Mouse (Mus musculus) olfactory bulb, adult 2 months (tissue): ENCODE measurements at regions not wholly inside any gene's neighbourhood (a gene's known extent, or its start where the extent isn't known, plus 50 kb on each side); places are given as distances from the start of the nearest gene placed in this dataset.

ENCODE experiments used
- H3K27ac ChIP-seq: fragments of 200-500 bp; 2 replicates; pipeline ENCODE4 v1.5.1; 2012; ENCODE audit warnings: low read depth, low read length; ENCODE audit not compliant: insufficient read depth
- H3K4me1 ChIP-seq: fragments of 200-500 bp; 2 replicates; pipeline ENCODE4 v1.6.1; 2012; ENCODE audit warnings: low read length; ENCODE audit not compliant: control insufficient read depth, insufficient read depth
- H3K4me3 ChIP-seq: fragments of 200-500 bp; 2 replicates; pipeline ENCODE4 v1.5.1; 2012; ENCODE audit warnings: mild to moderate bottlenecking, low read depth, low read length, moderate library complexity; ENCODE audit not compliant: insufficient read depth
- CTCF ChIP-seq: fragments of 200-500 bp; IDR thresholded peaks from 2 replicates; pipeline ENCODE4 v1.5.1; 2012; ENCODE audit warnings: low read depth, mild to moderate bottlenecking, low read length, moderate library complexity; ENCODE audit not compliant: insufficient read depth
- POLR2A ChIP-seq: fragments of 200-500 bp; IDR thresholded peaks from 2 replicates; pipeline ENCODE4 v1.6.1; 2012; ENCODE audit warnings: mild to moderate bottlenecking, low read depth, low read length, moderate library complexity; ENCODE audit not compliant: insufficient read depth
- WGBS: fragments of 180-500 bp; shearing (Covaris S2); methylation state at CpG from one replicate; pipeline ENCODE4 v1.1.7; 2018; 5-methylcytosine and 5-hydroxymethylcytosine counted together

DNA sequence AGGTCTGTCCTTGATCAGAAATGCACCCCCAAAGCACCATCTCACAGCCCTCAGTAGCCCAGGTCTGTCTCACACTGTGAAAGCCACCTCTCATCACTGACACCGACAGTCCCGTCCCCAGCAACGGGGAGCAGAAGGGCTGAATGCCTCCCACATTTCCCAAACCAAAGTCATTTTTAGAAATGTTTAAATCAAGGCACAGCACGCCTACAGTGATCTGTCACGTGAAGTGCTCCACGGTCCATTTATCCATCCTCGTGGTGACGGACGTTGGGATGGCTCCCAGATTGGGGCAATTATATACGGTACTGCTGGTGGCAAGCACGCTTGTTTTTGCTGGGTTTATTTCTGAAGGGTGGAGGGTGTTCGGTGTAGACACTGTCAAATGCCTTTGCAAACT is 168.7 kb downstream of the Tshz3 start:
- Histone ChIP-seq H3K4me3 (no peak overlapping the region), H3K27ac (no peak overlapping the region), H3K4me1 (peaks cover 4% of the 10 kb centered on the region; the same call in 1 of the 2 replicates)
- WGBS: 84% methylated on average over 12 of the region's 12 CpGs
- TF ChIP-seq CTCF: no peak
- no peak for TF ChIP-seq POLR2A

DNA sequence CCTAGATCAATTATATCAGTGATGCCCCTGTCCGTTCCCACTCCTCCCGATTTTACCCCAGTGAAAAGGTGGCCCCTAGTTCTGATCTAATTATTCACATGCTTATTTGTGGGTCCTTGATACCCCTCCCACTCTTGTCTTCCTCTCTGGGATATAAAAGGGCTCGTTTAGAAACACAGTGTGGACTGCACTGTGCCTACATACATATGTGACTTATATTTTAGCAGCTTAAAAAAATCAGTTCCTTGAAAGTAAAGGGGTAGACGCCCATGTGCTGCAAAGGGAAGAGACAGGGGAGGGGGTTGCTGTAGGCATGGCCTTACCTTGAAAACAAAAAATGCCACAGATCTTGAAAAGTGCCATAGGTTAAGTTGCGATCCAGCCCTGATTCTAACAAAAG is 176.1 kb downstream of the Tshz3 start:
- Histone ChIP-seq H3K27ac (no peak overlapping the region), H3K4me3 (no peak overlapping the region), H3K4me1 (no peaks in the 10 kb centered on the region)
- TF ChIP-seq POLR2A (no peak), CTCF (no peak)
- 65% methylated on average over 5 of the region's 5 CpGs for WGBS

DNA sequence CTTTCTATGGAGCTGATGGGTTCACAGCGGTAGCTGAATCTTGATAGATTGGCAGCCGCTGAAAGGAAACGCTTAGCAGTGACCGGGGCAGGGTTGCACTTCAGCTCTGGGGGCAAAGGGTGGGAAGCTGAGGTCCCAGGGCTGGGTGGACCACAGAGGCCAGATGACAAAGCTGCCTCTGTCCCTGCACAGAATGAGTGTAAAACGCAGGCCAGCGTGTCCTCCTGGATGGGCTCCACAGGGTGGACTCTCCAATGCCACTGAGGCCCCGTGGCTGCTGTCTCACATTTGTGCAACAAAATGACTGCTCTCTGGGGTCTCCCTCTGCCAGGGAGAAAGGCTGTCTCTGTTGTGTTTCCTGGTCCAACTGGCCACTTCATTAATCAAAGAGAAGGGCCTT is 179.8 kb downstream of the Tshz3 start:
- no peak overlapping the region for H3K4me3 ChIP-seq
- TF ChIP-seq CTCF (no peak), POLR2A (no peak)
- H3K27ac ChIP-seq: no peak overlapping the region
- H3K4me1 ChIP-seq: no peaks in the 10 kb centered on the region
- 55% methylated on average over 7 of the region's 7 CpGs for WGBS

DNA sequence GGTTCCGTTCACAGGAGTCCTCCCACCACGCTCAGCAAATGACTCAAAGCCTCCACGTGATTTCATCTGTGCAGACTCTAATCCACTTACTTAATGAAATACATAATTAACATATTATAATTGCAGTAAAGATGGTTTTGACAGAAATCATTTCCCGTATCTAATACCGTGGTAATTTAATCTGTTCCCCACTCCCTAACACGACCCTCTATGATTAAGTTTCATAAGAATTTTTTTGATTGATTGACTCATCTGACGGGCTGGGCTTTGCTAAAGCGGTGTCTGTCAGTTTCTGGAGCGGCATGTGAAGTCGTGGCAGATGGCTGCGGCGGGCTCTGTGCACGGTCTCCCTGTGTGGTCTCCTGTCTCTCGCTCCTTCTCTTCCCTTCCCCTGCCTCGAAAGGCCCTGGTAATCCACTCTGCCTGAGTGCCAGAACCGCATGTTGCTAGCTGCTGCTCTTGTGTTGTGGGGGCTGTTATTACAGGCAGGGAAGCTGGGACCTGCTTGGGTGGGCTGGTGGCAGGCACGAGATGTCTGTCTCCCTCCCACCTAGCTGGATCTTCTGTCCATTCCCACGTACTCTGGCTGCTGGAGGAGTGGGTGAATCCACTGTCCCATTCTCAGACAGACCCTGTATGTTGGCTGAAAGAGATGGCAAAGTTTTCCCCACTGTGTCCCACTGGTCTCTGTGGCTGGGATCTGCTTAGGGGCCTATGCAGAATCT is 195.0 kb downstream of the Tshz3 start:
- 67% methylated on average over 18 of the region's 18 CpGs for WGBS

DNA sequence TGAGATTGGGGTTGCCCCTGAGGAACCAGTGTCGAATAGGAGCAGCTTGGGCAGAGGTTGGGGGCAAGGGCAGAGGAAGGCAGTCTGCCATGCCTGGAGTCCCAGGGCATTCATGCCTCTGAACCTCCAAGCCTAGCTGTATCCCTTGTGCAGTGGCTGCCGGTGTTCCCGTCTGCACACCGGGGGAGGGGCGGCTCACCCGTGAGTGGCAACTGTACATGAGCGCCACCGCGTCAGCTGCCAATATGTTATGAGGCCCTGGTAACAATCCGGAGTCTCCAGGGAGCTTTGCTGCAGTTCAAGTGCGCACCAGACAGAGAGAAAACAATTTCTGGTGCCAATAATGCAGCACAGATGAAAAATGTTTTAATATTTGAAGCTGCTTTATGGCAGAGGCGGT is 198.4 kb downstream of the Tshz3 start:
- H3K27ac ChIP-seq: no peak overlapping the region
- WGBS: 62% methylated on average over 12 of the region's 12 CpGs
- H3K4me3 ChIP-seq: no peak overlapping the region
- peaks cover 2% of the 10 kb centered on the region; the same call in 1 of the 2 replicates for H3K4me1 ChIP-seq
- no peak for TF ChIP-seq CTCF
- TF ChIP-seq POLR2A: no peak

More for the DNA sequence above, 195.0 kb downstream of the Tshz3 start:
- no peaks in the 10 kb centered on the region for H3K4me1 ChIP-seq
- no peak for TF ChIP-seq POLR2A
- no peak for TF ChIP-seq CTCF
- H3K27ac ChIP-seq: no peak overlapping the region
- H3K4me3 ChIP-seq: no peak overlapping the region

DNA sequence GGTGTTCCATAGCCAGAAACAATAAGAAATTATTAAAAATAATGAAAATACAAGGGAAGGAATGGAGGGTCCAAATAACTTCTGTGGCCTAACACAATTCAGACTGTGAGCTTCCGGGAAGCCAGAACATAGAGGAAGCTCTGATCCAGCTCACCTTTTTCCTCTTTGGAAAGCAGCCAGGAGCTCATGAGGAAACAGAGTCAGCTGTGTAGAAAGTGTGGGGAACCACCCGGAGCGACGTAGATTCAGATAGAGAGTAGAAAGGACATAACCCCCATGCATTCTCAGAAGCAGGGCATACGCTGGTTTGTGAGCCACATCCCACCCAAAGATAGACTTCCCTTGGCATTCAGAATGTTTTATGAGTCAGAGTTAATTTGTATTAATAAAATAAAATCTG is 203.6 kb downstream of the Tshz3 start:
- no peak overlapping the region for H3K27ac ChIP-seq
- WGBS: 78% methylated on average over 5 of the region's 5 CpGs
- peaks cover 2% of the 10 kb centered on the region; the same call in 1 of the 2 replicates for H3K4me1 ChIP-seq
- H3K4me3 ChIP-seq: no peak overlapping the region
- TF ChIP-seq POLR2A: no peak

DNA sequence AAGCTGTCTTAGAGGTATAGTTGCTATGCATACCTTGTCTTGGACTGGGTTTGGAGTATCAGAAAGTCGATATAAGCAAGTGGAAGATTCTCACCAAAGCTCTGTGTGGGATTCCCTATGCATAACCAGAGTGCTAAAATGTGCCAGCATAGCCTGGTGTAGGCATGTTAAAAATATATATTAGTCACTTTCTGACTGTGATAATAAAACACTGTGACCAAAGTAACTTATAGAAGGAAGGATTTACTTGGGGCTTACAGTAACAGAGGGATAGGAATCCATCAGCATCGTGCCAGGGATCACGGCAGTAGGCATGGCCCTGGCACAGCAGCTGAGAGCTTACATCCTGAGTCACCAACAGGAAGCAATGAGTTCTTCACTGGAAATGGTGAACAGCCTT is 215.4 kb downstream of the Tshz3 start:
- WGBS: 83% methylated on average over 3 of the region's 3 CpGs
- TF ChIP-seq CTCF (no peak), POLR2A (no peak)
- H3K4me1 ChIP-seq: peaks cover 16% of the 10 kb centered on the region; the same call in 1 of the 2 replicates
- H3K27ac ChIP-seq: no peak overlapping the region
- H3K4me3 ChIP-seq: no peak overlapping the region

DNA sequence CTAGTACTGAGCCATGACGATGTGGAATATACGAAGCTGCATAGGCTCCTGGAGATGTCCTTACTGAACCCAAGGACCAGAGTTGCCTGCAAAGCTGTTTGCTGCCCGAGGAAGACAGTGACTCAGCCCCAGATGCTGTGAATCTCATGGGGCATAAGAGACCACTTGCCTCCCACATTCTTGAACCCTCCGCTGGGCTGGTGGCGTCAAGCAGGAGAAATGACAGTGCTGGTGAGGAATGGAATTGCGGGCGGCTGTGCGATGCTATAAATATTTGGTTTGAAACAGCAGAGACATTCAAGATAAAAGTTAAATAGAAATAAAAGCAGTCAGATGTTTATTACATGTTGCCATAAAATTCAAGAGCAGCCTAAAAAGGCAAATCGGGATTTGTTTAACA is 216.3 kb downstream of the Tshz3 start:
- no peak overlapping the region for H3K4me3 ChIP-seq
- 49% methylated on average over 9 of the region's 9 CpGs for WGBS
- peaks cover 16% of the 10 kb centered on the region; the same call in 1 of the 2 replicates for H3K4me1 ChIP-seq
- H3K27ac ChIP-seq: peak overlapping the region; percentile 45; the same call in 1 of the 2 replicates
- no peak for TF ChIP-seq POLR2A
- no peak for TF ChIP-seq CTCF

DNA sequence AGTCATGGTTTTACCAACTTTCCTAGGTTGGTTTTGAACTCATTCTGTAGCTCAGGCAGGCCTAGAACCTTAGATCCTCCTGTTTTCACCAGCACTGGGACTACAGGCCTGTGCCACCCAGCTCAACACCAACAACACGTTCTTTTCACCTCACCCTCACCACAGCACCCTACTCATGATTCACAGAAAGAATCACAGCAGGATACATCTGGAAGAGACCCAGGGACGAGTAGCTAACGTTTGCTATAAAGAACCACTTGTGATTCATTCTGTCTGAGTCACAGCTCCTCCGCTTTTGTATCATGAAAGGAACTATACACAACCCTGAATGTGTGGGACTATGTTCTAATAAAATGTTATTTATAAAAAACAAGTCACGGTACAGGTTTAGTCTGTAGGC is 217.3 kb downstream of the Tshz3 start:
- no peak overlapping the region for H3K4me3 ChIP-seq
- 21% methylated on average over 5 of the region's 5 CpGs for WGBS
- H3K27ac ChIP-seq: peak overlapping the region; percentile 67
- peaks cover 16% of the 10 kb centered on the region; the same call in 1 of the 2 replicates for H3K4me1 ChIP-seq
- TF ChIP-seq CTCF (no peak), POLR2A (no peak)

DNA sequence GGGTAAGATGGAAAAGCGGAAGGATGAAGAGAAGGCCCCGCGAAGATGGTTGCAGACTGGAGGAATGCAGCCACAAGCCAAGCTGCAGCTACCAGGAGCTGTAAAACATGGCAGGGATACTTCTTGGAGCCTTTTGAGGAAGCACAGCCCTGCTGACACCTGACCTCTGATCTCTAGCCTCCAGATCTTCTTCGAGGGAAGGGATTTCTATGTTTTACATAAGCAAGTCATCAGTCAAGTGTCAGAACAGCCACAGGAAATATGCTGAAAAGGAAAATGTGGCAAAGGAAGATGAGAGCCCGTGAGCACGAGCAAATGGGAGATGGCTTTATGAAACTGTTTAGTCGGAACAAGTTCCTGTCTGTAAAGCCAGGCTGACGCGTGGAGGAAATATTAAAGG is 219.1 kb downstream of the Tshz3 start:
- TF ChIP-seq POLR2A (no peak), CTCF (no peak)
- H3K27ac ChIP-seq: no peak overlapping the region
- 89% methylated on average over 9 of the region's 9 CpGs for WGBS
- no peak overlapping the region for H3K4me3 ChIP-seq
- peaks cover 16% of the 10 kb centered on the region; the same call in 1 of the 2 replicates for H3K4me1 ChIP-seq
